Mouse (Mus musculus) neural tube, embryonic 11.5 days (tissue): ENCODE data around the gene Rprd1b. TPM values are rescaled to one million over a fixed set of nuclear protein-coding genes. Genes with fewer than 3 reads are reported as not detected.
"Not testable (repeated sequence)": the region's sequence is repeated elsewhere in the genome, so short reads cannot be mapped to it uniquely, and the experiment has no call there.

ENCODE experiments used
- ATAC-seq: fragments of 200-750 bp; cut with Nextera tagmentation; 2 replicates; pipeline ENCODE4 v1.8.0; 2017; ENCODE audit warnings: moderate number of reproducible peaks, mild to moderate bottlenecking, moderate TSS enrichment, moderate library complexity; ENCODE audit not compliant: insufficient read depth, low FRiP score, low TSS enrichment
- DNase-seq: peaks from one replicate; pipeline ENCODE4 v3.0.0-alpha.2; 2015; ENCODE audit warnings: low spot score
- H3K27ac ChIP-seq: fragments of 300-500 bp; sonication (generic); 2 replicates; pipeline ENCODE4 v1.5.1; 2014; ENCODE audit warnings: low read depth, mild to moderate bottlenecking, low read length
- H3K27me3 ChIP-seq: fragments of 300-500 bp; sonication (generic); 2 replicates; pipeline ENCODE4 v1.6.1; 2014; ENCODE audit warnings: mild to moderate bottlenecking, low read length, mixed read lengths; ENCODE audit not compliant: control insufficient read depth, insufficient read depth
- H3K36me3 ChIP-seq: fragments of 300-500 bp; sonication (generic); 2 replicates; pipeline ENCODE4 v1.6.1; 2014; ENCODE audit warnings: mild to moderate bottlenecking, low read length, moderate library complexity, mixed read lengths; ENCODE audit not compliant: control insufficient read depth, insufficient read depth
- H3K4me1 ChIP-seq: fragments of 300-500 bp; sonication (generic); 2 replicates; pipeline ENCODE4 v1.6.1; 2014; ENCODE audit warnings: low read length, mixed read lengths; ENCODE audit not compliant: control insufficient read depth, insufficient read depth
- H3K4me2 ChIP-seq: fragments of 300-500 bp; sonication (generic); 2 replicates; pipeline ENCODE4 v1.6.1; 2014; ENCODE audit warnings: low read depth, mild to moderate bottlenecking, moderate library complexity
- H3K4me3 ChIP-seq: fragments of 300-500 bp; sonication (generic); 2 replicates; pipeline ENCODE4 v1.5.1; 2014; ENCODE audit warnings: low read depth, low read length
- H3K9ac ChIP-seq: fragments of 300-500 bp; sonication (generic); 2 replicates; pipeline ENCODE4 v1.6.1; 2014; ENCODE audit warnings: mild to moderate bottlenecking, low read length
- H3K9me3 ChIP-seq: fragments of 300-500 bp; sonication (generic); 2 replicates; pipeline ENCODE4 v1.6.1; 2016; ENCODE audit warnings: low read length; ENCODE audit not compliant: control insufficient read depth
- WGBS: fragments of 180-500 bp; shearing (Covaris S2); extraction: QIAGEN DNeasy Blood & Tissue Kit; methylation state at CpG from one replicate; pipeline ENCODE4 v1.1.7; 2014; 5-methylcytosine and 5-hydroxymethylcytosine counted together
- polyA plus RNA-seq: library from polyadenylated mRNA; unstranded; fragments of >200 nt; fragmentation: Nextera tagmentation; extraction: Ambion mirVana; gene quantifications from 2 replicates; pipeline ENCODE4 v1.2.1, GENCODE M21; 2014

The Rprd1b gene
- polyA plus RNA-seq, 1 experiment from 2014 or later: 56.9 TPM

DNA sequence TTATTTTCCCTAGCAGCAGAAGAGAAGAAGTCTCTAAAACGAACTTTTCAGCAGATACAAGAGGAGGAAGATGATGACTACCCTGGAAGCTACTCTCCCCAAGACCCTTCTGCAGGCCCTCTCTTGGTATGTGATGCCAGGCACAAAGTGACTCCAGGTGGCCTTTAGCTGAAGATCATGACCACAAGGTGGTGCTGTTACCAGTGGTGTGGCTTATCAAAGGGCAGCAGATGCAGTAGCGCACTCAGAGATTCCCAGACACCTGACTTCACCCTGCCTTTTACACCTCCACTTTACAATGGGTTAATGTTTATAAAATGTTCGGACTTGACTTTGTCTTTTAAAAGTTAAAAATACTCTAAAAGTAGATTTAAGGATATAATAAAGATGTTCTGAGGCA, 19.6 kb downstream of the Rprd1b start:
- no peaks in the 10 kb centered on the region for H3K4me1 ChIP-seq
- DNase-seq (peak; percentile 55), ATAC-seq (no peak)
- no peak overlapping the region for H3K4me3 ChIP-seq
- no peak overlapping the region for H3K4me2 ChIP-seq
- H3K9me3 ChIP-seq: no peaks in the 10 kb centered on the region
- no peak overlapping the region for H3K9ac ChIP-seq
- H3K27me3 ChIP-seq: no peaks in the 10 kb centered on the region
- no peak overlapping the region for H3K27ac ChIP-seq
- WGBS: 74% methylated on average over 3 of the region's 3 CpGs
- peaks cover 7% of the 10 kb centered on the region for H3K36me3 ChIP-seq

DNA sequence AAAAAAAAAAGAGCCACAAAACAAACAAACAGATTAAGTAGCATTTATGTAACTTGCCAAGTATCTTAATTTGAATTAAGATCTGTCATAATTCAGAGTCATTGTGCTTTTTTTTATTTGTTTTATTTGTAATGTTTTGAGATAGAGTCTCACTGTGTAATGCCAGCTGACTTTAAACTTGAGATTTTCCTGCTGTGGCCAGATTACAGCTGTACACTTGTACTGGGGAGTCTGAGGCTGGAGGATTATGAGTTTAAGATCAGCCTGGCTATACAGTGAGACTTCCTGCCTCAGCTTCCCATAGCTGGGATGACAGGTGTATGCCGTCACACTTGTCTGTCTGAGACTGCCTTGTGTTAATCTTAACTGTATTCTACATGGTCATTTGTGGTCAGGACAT, 20.4 kb downstream of the Rprd1b start:
- H3K9me3 ChIP-seq: no peaks in the 10 kb centered on the region
- H3K4me1 ChIP-seq: no peaks in the 10 kb centered on the region
- H3K9ac ChIP-seq: no peak overlapping the region
- WGBS: 91% methylated on average over 1 of the region's 1 CpGs
- H3K4me3 ChIP-seq: no peak overlapping the region
- DNase-seq (no peak), ATAC-seq (no peak)
- no peaks in the 10 kb centered on the region for H3K27me3 ChIP-seq
- H3K36me3 ChIP-seq: peaks cover 7% of the 10 kb centered on the region
- H3K4me2 ChIP-seq: no peak overlapping the region
- no peak overlapping the region for H3K27ac ChIP-seq

DNA sequence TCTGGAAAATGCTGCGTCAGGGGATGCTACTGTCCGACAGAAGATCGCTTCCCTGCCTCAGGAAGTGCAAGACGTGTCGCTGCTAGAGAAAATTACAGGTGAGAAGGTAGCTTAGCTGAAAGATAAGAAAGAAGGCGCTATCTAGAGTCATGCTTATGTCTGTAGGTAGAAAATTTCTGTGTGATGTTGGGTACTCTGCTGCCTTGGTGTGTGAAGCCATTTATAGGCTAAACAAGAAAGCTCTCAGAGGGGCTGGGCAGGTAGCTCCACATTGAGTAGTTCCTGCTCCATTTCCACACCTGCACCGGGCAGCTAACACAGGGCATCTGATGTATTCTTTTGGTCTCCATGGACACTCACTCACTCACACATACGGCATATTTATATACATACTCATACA, 21.8 kb downstream of the Rprd1b start:
- Histone ChIP-seq H3K9ac (no peak overlapping the region), H3K4me1 (no peaks in the 10 kb centered on the region), H3K27ac (no peak overlapping the region), H3K36me3 (peaks cover 7% of the 10 kb centered on the region), H3K4me2 (no peak overlapping the region), H3K27me3 (no peaks in the 10 kb centered on the region), H3K9me3 (no peaks in the 10 kb centered on the region), H3K4me3 (no peak overlapping the region)
- DNase-seq: no peak
- no peak for ATAC-seq
- WGBS: 96% methylated on average over 8 of the region's 8 CpGs

GRCm38 (mm10) chr2:158054596-158054995, 26.3 kb downstream of the Rprd1b start:
- Histone ChIP-seq H3K4me1 (0 out of 2 replicates have a peak, but pooled peaks cover 3% of the 10 kb centered on the region), H3K4me3 (no peak overlapping the region), H3K9ac (no peak overlapping the region), H3K27me3 (no peaks in the 10 kb centered on the region), H3K4me2 (no peak overlapping the region), H3K36me3 (peaks cover 9% of the 10 kb centered on the region), H3K9me3 (no peaks in the 10 kb centered on the region), H3K27ac (no peak overlapping the region)
- no peak for ATAC-seq
- 100% methylated on average over 3 of the region's 3 CpGs for WGBS
- no peak for DNase-seq

DNA sequence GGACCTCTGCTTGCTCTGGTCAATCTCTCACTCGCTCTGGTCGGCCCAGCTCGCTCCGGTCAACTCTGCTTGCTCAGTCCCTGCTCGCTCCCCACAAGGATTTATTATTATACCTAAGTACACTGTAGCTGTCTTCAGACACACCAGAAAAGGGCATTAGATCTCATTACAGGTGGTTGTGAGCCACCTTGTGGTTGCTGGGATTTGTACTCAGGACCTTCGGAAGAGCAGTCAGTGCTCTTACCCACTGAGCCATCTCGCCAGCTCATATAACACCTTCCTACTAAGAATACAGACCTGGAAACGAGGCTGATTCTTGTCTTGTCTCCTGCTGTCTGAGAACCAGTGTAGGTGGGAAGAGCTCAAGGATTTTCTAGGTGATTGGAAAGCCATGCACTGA, 27.1 kb downstream of the Rprd1b start:
- H3K9ac ChIP-seq, H3K27me3 ChIP-seq, ATAC-seq, DNase-seq, H3K4me1 ChIP-seq, H3K9me3 ChIP-seq, H3K4me3 ChIP-seq, H3K4me2 ChIP-seq, H3K36me3 ChIP-seq, H3K27ac ChIP-seq: not testable (repeated sequence)
- WGBS: 89% methylated on average over 8 of the region's 8 CpGs

- H3K4me1 ChIP-seq: 0 out of 2 replicates have a peak, but pooled peaks cover 3% of the 10 kb centered on the region
- no peaks in the 10 kb centered on the region for H3K9me3 ChIP-seq
- ATAC-seq (no peak), DNase-seq (no peak)
- WGBS: 86% methylated on average over 3 of the region's 3 CpGs
- no peak overlapping the region for H3K4me3 ChIP-seq
- no peaks in the 10 kb centered on the region for H3K27me3 ChIP-seq
- H3K4me2 ChIP-seq: no peak overlapping the region
- peaks cover 6% of the 10 kb centered on the region for H3K36me3 ChIP-seq
- H3K27ac ChIP-seq: no peak overlapping the region
- H3K9ac ChIP-seq: no peak overlapping the region
Measured at GRCm38 (mm10) chr2:158057030-158057429, 28.7 kb downstream of the Rprd1b start.

DNA sequence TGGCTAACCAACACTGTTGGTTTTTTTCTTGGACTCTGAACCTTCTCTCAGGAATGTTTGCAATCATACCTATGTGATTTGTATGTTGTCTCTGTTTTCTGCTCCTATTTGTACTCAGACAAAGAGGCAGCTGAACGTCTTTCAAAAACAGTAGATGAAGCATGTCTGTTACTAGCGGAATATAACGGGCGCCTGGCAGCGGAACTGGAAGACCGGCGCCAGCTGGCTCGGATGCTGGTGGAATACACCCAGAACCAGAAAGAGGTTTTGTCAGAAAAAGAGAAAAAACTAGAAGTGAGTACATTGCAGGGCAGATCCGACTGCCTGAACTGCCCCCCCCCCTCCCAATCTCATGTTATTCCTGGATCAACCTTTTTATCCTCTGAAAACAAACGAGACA, 30.2 kb downstream of the Rprd1b start:
- Histone ChIP-seq H3K9ac (no peak overlapping the region), H3K4me3 (no peak overlapping the region), H3K4me2 (no peak overlapping the region), H3K36me3 (peaks cover 6% of the 10 kb centered on the region), H3K27me3 (no peaks in the 10 kb centered on the region), H3K4me1 (0 out of 2 replicates have a peak, but pooled peaks cover 3% of the 10 kb centered on the region), H3K9me3 (no peaks in the 10 kb centered on the region), H3K27ac (no peak overlapping the region)
- DNase-seq: no peak
- no peak for ATAC-seq
- WGBS: 94% methylated on average over 10 of the region's 10 CpGs

DNA sequence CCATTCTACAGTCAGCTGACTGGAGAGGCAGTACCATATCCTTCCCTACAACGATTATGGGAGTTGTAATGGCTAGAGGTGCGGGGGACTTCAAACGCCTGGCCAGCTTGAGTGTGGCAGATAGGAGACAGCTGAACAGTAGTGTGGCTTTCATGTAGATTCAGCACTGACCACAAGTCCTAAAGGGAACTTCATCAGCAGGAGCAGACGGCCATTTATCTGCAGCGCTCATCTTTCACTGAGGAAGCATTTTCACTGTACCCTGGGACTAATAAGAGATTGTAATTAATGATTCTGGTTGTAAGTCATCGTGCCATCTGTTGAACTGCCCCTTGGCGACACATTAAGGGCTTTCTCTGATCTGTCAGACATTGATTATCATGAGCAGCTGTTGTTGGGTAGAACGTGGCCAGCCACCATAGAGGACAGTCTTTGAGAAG, 31.4 kb downstream of the Rprd1b start:
- H3K27ac ChIP-seq: no peak overlapping the region
- DNase-seq (no peak), ATAC-seq (no peak)
- H3K36me3 ChIP-seq: peaks cover 6% of the 10 kb centered on the region
- H3K4me2 ChIP-seq: no peak overlapping the region
- H3K4me1 ChIP-seq: 0 out of 2 replicates have a peak, but pooled peaks cover 3% of the 10 kb centered on the region
- H3K9me3 ChIP-seq: no peaks in the 10 kb centered on the region
- no peak overlapping the region for H3K9ac ChIP-seq
- WGBS: 73% methylated on average over 8 of the region's 8 CpGs
- H3K4me3 ChIP-seq: no peak overlapping the region
- H3K27me3 ChIP-seq: no peaks in the 10 kb centered on the region

DNA sequence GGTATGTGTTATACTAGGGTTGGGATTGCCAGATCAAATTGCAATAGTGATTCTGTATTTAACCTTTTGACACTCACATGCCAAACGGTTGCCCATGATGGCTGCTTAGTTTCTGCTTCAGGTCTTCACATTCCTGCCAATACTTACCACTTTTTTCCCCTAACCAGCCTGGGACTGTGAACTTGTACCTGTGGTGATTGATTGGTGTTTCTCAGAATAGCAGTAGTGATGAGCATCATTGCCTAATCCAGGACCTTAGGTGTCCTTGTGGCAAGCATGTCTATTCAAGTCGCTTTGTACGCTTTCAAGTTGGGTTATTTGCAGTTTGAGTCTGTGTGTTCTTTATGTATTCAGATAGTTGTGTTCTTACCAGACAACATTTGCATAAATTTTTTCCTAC, 34.7 kb downstream of the Rprd1b start:
- ATAC-seq: no peak
- WGBS: 93% methylated on average over 3 of the region's 3 CpGs
- Histone ChIP-seq H3K4me1 (0 out of 2 replicates have a peak, but pooled peaks cover 3% of the 10 kb centered on the region), H3K4me3 (no peak overlapping the region), H3K27ac (no peak overlapping the region), H3K36me3 (peaks cover 6% of the 10 kb centered on the region), H3K27me3 (no peaks in the 10 kb centered on the region), H3K9ac (no peak overlapping the region), H3K4me2 (no peak overlapping the region), H3K9me3 (no peaks in the 10 kb centered on the region)
- no peak for DNase-seq
